Comparison of ENCODE assay signal across 37 mouse cellular contexts in genomic region chr15:88998636-88999035, GRCm38 (mm10). TPM values are rescaled to one million over a fixed set of nuclear protein-coding genes. Genes with fewer than 3 reads are reported as not detected.
"Had no signal": no experiment of that assay in that cellular context is flagged by ENCODE, and none has a peak within 500 bp of the region (broad histone marks: within the 10 kb centered on the region; RNA-seq: fewer than 3 reads in every experiment).

No protein-coding gene starts in this region.

- DNase-seq: gastrocnemius, postnatal 14 days; gastrocnemius, postnatal 36 days; heart, adult 11 months; heart, adult 2 months; heart, postnatal 36 days; kidney, adult 11 months; kidney, adult 9 months; layer of hippocampus, adult 9-11 months; layer of hippocampus, postnatal 36 days had no signal

- H3K27me3 ChIP-seq: heart, embryonic 13.5 days; heart, embryonic 15.5 days; hindbrain, embryonic 13.5 days; hindbrain, embryonic 15.5 days; kidney, embryonic 15.5 days; limb, embryonic 13.5 days; limb, embryonic 15.5 days had no signal

- H3K4me3 ChIP-seq: heart, adult 2 months; heart, embryonic 13.5 days; heart, embryonic 15.5 days; hindbrain, embryonic 13.5 days; hindbrain, embryonic 15.5 days; kidney, embryonic 15.5 days; limb, embryonic 13.5 days; limb, embryonic 15.5 days; liver, embryonic 12.5 days had no signal

- H3K27ac ChIP-seq: heart, adult 2 months; heart, embryonic 13.5 days; heart, embryonic 15.5 days; hindbrain, embryonic 13.5 days; hindbrain, embryonic 15.5 days; hindbrain, postnatal 0 days; kidney, embryonic 15.5 days; kidney, postnatal 0 days; limb, embryonic 13.5 days; limb, embryonic 15.5 days; liver, embryonic 12.5 days had no signal

- H3K9me3 ChIP-seq: heart, embryonic 13.5 days; heart, embryonic 15.5 days; hindbrain, embryonic 13.5 days; hindbrain, embryonic 15.5 days; kidney, embryonic 15.5 days; limb, embryonic 13.5 days; limb, embryonic 15.5 days; liver, embryonic 12.5 days had no signal

- H3K36me3 ChIP-seq: heart, embryonic 13.5 days; heart, embryonic 15.5 days; hindbrain, embryonic 13.5 days; hindbrain, embryonic 15.5 days; kidney, embryonic 15.5 days; limb, embryonic 13.5 days; limb, embryonic 15.5 days; liver, embryonic 12.5 days had no signal

- H3K9ac ChIP-seq: heart, embryonic 13.5 days; heart, embryonic 15.5 days; hindbrain, embryonic 13.5 days; hindbrain, embryonic 15.5 days; kidney, embryonic 15.5 days; limb, embryonic 13.5 days; limb, embryonic 15.5 days; liver, embryonic 12.5 days had no signal

- H3K4me1 ChIP-seq: heart, embryonic 13.5 days; heart, embryonic 15.5 days; hindbrain, embryonic 13.5 days; hindbrain, embryonic 15.5 days; kidney, embryonic 15.5 days; limb, embryonic 15.5 days; liver, embryonic 12.5 days had no signal

- H3K4me2 ChIP-seq: heart, embryonic 11.5 days; heart, embryonic 13.5 days; heart, embryonic 15.5 days; hindbrain, embryonic 13.5 days; hindbrain, embryonic 15.5 days; kidney, embryonic 15.5 days; limb, embryonic 13.5 days; limb, embryonic 15.5 days; liver, embryonic 12.5 days had no signal

- ATAC-seq: intestine, embryonic 16.5 days; liver, embryonic 12.5 days had no signal

RNA-seq across cellular contexts. Expression of gene Mov10l1, which starts 15.9 kb away (rescaled TPM):
- total RNA-seq: gastrocnemius, adult 18-20 months; gastrocnemius, adult 8-10 months; gastrocnemius, postnatal 14 days; gastrocnemius, postnatal 36 days; hematopoietic stem cell, adult 5-6 weeks; hindbrain, postnatal 0 days; layer of hippocampus, adult 18-20 months; layer of hippocampus, postnatal 14 days; layer of hippocampus, postnatal 36 days; left cerebral cortex, adult 18-20 months; left cerebral cortex, adult 8-10 months; left cerebral cortex, postnatal 25 days; liver, adult 2 months had no signal
- polyA plus RNA-seq: hindbrain, embryonic 11.5 days; hindbrain, embryonic 13.5 days; hindbrain, embryonic 15.5 days; hindbrain, postnatal 0 days; intestine, embryonic 14.5 days; intestine, embryonic 16.5 days; kidney, postnatal 0 days; large intestine, adult 2 months; limb, embryonic 11.5 days; limb, embryonic 13.5 days; liver, adult 2 months; liver, embryonic 12.5 days had no signal

RNA-seq across cellular contexts. Expression of gene Mlc1, which starts 19.8 kb away (rescaled TPM):
- total RNA-seq: gastrocnemius, adult 18-20 months; gastrocnemius, postnatal 36 days; heart, adult 2 months; heart, postnatal 14 days; heart, postnatal 36 days; hematopoietic stem cell, adult 5-6 weeks; liver, adult 2 months had no signal
- polyA plus RNA-seq: heart, adult 2 months; heart, embryonic 11.5 days; heart, embryonic 15.5 days; intestine, embryonic 14.5 days; intestine, embryonic 16.5 days; kidney, adult 2 months; kidney, embryonic 15.5 days; limb, embryonic 11.5 days; liver, adult 2 months; liver, embryonic 12.5 days had no signal

RNA-seq across cellular contexts. Expression of gene Ttll8, which starts 44.4 kb away (rescaled TPM):
- total RNA-seq: gastrocnemius, adult 18-20 months; gastrocnemius, adult 8-10 months; gastrocnemius, postnatal 14 days; gastrocnemius, postnatal 36 days; heart, adult 2 months; heart, postnatal 14 days; heart, postnatal 36 days; hematopoietic stem cell, adult 5-6 weeks had no signal
- polyA plus RNA-seq: heart, embryonic 11.5 days; heart, embryonic 13.5 days; heart, embryonic 15.5 days; heart, postnatal 0 days; hindbrain, embryonic 11.5 days; hindbrain, embryonic 13.5 days; intestine, embryonic 14.5 days; intestine, embryonic 16.5 days; kidney, embryonic 15.5 days; kidney, postnatal 0 days; large intestine, adult 2 months; limb, embryonic 11.5 days; limb, embryonic 13.5 days; limb, embryonic 15.5 days; liver, embryonic 12.5 days had no signal
